Mouse (Mus musculus) cerebellum, postnatal 25 days (tissue): ENCODE results near the gene Raly.

Experiments used
- DNase-seq, 2 experiments: peaks; one replicate each; pipeline ENCODE4 v3.0.0; 2021; ENCODE audit warnings: mixed read lengths in 2 of 2

The Raly gene

DNA sequence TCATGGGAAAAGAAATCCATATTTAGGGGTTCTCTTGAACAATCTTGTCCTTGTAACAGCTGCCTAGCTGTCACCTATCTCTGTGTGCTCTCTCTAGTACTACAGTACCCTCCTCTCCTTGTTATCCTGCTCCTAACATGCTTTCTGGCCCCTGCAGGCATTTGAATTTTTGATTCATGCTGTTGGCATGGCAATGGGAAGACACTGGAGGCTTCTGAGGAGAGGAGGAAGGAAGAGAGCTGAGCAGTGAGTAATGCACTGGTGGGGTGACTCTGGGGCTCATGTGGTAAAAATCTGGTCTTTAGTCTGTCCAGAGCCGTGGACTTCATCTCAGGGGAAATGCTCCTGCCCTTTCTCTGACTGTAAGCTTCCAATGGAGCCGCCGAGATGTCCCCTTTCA lies 5.6 kb upstream of the Raly start:
- DNase-seq = no peak

DNA sequence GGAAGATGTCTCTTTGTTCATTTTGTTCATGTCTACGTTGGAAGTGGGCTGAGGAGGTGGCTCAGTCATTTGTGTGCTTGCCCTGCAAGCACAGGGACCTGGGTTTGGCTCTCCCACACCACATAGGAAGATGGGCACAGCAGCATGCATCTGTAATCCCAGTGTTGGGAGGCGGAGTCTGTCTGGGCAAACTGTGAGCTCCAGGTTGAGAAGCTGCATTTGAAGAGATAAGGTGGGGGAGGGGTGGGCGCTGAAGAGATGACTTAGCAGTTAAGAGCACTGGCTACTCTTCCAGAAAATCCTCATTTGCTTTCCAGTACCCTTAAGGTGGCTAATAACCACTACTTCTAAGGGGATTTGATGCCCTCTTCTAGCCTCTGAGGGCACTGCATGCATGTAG lies 4.7 kb upstream of the Raly start:
- no peak for DNase-seq

DNA sequence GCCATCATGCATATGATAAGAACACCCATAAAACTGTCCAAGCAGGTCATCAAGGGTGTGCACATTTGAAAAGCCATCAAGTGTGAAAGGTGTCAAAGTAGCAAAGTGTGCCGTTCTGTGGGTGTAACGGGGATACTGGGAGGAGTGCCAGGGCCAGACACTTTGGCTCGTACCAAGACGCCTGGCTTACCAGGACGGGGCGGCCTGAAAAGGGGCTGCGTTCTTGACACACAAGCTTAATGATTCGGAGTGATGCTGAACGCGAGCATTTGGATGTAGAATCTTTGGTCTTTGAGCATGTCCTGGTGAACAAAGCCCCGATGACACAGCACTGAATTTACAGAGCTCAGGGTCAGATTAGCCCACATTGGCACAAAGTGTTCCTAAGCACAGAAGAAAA lies 4.1 kb upstream of the Raly start:
- DNase-seq = no peak

DNA sequence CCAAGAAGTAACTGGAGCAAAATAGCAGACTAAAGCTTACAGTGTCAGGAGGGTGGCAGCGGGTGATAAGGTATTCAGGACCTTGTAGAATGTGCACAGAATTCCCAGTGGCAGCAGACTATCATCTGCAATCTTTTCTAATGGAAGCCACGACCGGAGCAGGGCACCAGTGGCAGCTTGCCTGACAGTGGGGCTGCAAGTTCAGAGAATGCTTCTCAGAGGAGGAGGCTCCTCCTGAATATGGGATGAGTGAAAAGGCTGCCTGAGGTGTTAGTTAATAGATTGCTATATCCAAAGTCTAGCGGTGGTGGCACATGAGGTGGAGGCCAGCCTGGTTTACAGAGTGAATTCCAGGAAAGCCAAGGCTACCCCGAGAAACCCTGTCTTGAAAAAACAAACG lies 1.5 kb upstream of the Raly start:
- no peak for DNase-seq

DNA sequence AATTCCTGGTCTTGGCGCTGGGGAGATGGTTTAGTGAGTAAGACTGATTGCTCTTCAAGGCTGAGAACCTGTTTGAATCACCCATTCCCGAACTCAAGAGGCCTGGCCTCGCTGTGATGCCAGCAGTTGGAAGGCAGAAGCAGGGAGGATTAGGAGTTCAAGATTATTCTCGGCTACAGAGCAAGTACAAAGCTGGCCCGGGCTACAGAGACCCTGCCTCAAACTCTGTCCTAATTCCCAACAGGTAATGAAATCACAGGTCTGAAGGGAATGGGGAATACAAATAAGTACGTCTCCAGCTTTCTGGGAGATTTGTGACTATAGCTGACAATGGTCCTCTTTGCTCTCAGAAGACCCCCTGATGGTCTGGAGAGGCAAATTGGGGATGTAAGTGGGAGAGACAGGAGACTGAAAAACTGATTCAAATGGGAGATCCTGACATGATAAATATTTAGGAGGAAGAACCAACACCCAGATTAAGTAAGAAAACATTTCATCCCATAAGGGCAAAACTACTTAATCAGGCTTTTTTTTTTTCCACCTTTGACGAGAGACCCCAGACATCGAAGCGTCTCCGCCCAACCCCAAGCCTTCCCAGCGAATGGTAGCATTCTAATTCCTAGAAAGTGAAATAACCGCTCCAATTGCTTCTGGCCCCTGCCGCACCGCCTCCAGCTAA lies 780 bp upstream of the Raly start:
- DNase-seq = peak in 1 of 2 experiments; percentile 20

DNA sequence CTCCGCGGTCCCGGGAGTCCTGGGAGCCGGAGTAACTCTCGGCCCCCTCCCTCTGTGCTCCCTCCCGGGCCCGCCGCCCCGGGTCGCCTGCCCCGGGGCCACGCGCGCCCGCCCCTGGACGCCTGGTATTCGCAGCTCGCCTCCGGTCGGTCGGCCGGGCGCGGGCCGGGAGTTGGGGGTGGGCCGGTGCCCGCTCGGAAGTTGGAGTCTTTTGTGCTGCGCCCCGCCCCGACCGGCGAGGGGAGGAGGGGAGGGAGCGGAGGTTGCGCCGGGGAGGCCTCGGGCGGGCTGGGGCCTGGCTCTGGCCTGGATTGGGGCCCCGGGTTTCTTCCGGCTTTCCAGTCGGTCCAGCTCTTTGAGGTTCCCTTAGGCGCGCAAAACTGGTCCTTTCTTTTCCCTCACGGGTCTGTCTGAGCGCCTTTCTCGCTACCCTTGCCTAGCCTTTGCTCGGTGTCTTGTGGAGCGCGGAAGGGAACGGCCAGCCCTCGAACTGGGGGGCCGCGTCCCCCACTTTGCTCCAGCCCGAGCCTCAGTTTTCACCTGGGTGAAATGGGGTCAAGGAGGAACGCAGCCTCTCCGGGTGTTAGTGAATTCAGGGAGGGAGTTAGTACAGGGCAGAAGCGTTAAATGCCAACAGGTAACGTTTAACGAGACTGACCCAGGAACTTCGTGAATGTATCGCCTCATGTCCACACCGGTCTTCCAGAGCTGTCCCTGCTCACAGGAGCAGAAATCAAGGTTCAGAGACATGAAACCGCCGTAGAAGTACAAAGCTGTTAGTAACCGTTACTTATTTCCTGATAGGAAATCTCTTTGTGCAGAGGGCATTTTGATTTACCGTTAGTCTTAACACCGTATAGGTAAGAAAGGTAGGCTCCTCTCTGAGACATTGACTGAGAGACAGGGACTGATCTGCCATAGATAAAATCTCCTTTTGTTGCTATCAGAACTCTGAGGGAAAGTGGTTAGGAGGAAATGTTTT lies 1.1 kb downstream of the Raly start:
- peak; percentile 73 to 82 for DNase-seq

DNA sequence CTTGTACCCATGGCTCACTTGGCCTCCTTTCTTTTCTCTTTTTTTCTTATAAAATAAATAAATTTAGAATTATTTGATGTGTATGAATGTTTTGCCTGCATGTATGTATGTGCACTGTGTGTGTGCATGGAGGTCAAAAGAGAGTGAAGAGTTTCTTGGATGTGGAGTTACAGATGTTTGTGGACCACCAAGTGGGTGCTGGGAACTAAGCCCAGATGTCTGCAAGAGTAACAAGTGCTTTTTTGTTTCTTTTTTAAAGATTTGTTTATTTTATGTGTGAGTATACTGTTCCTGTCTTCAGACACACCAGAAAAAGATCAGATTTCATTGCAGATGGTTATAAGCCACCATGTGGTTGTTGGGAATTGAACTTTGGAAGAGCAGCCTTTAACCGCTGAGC lies 12.5 kb downstream of the Raly start:
- DNase-seq = no peak

DNA sequence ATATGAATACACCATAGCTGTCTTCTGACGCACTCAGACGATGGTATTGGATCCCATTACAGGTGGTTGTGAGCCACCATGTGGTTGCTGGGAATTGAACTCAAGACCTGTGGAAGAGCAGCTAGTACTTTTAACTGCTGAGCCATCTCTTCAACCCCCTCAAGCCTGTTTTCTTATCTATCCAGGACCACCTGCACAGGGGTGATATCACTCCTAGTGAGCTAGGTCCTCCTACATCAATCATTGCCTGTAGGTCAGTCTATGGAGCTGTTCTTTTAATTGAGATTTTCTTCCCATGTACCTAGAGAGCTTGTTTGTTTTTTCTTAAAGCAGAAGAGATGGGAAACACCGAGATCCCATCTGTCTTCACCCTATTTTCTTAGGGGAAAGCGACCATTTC lies 12.9 kb downstream of the Raly start:
- DNase-seq = no peak

DNA sequence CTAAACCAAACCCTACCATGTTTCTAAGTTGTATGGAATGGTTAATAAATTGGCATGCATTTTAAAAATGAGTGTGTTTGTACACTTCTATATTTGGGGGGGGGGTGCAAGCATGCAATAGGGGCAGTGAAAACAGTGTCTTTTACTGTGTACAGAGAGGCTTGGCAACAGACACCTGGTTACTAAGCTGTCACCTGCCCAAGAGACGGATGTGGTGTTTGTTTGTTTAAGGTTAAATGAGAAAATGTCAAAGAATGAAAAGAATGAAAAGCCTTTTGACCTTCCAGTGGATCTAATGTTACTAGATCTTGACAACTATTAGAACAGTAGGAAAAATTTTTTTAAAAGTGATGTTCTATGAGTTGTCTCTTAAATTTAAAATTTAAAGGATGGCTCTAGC lies 16.8 kb downstream of the Raly start:
- DNase-seq = no peak

DNA sequence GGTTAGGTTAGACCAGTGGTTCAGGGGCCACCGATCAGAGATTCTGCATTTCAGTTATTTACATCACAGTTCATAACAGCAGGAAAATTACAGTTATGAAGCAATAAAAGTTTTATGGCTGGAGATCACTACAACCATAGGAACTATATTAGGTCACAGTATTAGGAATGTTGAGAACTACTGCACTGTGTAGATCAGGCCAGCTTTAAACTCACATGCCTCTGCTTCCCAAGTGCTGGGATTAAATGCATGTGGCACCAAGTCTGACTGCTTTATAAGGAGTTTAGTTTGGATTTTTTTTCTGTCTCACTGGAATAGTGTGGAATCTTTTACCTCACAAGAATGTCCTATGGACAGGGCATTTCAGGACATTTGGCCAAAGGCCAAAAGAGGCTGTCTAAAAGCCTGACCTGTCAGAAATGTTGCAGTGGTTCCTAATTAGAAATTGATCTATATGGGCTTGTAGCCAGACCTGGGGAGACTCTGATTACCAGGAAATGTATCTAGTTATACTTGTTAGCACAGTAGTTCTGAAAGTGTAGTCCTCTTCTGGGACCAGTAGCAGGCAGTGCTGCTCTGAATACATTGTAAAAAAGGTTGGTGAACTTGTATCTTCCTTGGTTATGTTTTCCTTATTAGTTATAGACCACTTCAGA lies 18.3 kb downstream of the Raly start:
- peak in 1 of 2 experiments; percentile 49 for DNase-seq

DNA sequence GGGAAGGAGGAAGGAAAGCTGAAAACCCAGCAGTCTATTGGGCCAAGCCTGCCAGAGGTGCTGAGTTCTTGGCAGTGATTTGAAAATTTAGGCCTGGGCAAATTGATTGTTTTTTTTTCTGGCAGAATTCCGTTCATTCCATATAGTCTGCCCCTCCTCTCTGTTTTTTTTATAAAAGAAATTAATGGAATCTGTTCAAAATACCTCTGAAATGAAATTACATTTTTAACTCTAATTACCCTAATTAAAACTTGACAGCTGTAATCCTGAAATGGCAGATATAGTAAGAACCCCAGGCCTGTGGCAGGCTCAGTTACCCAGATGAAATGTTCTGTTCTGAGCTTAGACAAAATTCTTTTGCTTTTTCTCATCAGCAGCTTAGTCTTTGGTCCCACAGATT lies 19.9 kb downstream of the Raly start:
- DNase-seq = no peak

DNA sequence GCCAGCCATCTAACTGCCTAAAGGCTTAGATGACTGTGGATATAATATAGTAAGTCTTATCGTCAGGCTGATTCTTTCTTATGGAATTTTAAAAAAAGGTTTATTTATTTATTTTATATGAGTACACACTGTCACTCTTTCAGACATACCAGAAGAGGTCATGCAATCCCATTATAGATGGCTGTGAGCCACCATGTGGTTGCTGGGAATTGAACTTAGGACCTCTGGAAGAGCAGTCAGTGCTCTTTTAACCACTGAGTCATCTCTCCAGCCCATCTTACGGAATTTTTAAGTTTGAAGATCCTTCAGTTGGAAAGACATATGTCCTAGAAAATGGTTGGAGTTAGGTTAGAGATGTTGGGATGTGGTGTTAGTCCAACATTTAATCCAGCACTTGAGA lies 22.5 kb downstream of the Raly start:
- DNase-seq = no peak

DNA sequence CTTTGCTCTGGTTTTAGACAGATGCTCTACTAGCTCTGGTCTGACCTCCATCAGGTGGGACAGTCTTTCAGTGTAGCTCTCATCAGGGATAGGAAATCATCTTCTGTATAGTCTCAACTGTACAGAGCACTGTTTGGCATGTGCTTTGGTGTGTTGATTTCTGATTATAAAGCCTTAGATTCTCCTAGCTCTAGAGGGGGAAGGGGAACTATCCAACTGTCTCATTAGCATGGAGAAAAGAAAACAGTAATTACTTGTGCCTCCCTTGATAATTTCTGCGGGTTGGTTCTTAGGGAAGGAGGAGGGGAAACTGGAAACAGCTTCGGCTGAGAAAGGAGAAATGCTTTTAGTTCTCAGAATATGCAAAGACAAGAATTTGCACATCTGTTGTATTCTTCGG lies 26.2 kb downstream of the Raly start:
- no peak for DNase-seq

DNA sequence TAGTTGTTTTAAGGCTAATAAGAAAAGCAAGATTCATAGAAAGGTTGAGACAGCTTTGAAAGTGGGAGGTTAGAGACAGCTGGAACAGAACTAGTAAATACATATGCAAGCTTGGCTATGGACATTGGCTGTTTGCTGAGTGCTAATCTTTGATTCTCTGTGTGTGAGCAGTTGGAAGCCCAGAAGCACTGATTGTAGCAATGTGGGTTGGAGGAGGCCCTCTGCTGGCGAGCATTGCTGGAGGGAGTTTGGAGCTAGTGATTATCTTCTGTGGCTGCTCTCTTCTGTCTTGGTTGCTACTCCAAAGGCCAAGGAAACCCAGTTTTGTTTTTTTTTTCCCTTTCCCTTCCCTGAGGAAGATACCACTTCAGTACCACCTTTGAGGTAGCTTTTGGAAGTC lies 26.9 kb downstream of the Raly start:
- peak; percentile 64 to 74 for DNase-seq

DNA sequence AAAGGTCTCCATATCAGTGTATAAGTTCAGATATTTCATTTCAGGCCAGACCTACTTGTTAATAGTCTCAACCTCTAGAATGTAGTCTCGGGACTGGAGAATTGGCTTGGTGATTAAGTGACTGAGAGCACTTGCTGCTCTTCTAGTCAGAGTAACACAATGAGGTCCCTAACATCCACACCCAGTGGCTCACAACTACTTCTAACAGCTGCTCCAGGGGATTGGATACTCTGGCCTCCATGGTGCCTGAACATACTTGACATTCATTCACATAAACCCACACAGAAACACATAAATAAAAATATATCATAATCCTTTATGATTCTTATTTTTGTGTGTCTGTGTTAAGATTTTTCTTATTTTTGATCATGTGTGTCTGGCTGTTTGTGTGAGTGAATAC lies 27.7 kb downstream of the Raly start:
- no peak for DNase-seq

DNA sequence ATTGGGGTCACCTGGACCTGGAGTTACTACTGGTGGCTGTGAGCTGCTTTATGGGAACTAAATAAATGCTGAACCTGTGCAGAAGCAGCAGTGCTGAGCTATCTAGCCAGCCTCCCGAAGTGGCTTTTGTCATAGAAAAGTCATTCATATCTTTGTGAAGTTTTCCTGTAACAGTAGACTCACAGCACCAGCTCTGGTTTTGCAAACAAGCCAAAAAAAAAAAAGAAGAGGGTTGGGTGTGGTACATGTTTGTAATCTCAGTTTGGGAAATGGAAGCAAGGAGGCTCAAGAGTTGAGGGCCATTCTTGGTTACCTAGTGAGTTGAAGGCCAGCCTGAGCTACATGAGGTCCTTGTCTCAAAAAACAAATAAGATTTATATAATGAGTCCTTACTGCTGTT lies 29.4 kb downstream of the Raly start:
- DNase-seq = no peak

DNA sequence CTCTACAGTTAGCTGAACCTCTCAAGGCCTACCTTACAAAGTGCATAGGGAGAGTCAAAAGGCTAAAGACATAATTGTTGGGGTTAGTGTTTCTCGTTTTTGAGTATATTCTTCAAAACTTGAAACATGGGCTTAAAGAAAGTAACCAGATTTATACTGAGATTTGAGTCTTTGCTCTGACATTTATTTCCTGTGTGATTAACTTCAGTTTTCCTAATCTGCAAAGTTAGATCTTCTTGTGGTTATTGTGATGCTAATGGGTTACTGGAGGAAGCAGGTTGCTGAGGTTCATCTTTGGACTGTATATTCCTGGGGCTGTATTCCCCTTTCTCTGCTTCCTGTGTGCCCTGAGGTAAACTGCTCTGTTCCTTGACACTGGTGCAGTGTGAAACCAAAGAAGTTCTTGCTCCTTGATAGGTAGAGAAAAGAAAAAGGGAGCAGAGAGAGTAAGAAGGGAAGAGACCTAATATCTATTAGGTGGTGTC lies 35.2 kb downstream of the Raly start:
- DNase-seq = no peak

DNA sequence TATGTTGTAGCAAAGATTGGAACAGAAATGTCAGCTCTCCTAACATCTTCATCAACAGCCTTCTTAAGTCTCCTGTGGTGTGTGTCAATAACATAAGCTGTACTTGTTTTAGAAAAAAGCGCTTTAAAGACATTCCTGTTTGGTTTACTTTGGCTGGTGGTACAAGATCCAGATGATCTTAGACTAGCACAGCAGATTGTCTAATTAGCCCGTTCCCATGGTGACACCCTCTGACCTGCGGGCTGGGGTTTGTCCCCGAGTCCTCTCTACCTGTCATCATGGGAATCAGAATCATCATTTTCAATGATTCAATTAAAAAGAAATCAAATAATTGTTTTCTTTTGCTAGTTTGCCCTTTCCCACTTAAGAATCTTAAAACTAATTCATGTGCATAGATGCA lies 36.6 kb downstream of the Raly start:
- no peak for DNase-seq

DNA sequence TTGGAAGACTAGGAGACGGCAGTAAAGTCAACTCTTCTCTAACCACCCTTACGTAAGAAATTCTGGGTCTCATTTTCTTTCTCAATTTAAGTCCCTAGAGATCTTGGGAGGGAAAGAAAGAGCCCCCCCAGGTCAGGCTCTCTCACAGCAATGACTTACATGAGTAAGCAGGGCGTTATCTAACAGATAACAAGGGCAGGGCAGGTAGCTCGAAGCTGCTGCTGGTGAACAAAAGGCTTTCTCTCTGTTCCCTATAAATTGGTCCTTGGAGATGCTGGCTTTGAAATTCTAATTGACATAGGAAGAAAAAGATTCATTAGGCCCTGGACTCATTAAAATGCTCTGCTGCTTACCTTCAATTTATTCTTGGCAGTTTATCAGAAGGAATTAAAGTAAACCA lies 41.6 kb downstream of the Raly start:
- DNase-seq = no peak

DNA sequence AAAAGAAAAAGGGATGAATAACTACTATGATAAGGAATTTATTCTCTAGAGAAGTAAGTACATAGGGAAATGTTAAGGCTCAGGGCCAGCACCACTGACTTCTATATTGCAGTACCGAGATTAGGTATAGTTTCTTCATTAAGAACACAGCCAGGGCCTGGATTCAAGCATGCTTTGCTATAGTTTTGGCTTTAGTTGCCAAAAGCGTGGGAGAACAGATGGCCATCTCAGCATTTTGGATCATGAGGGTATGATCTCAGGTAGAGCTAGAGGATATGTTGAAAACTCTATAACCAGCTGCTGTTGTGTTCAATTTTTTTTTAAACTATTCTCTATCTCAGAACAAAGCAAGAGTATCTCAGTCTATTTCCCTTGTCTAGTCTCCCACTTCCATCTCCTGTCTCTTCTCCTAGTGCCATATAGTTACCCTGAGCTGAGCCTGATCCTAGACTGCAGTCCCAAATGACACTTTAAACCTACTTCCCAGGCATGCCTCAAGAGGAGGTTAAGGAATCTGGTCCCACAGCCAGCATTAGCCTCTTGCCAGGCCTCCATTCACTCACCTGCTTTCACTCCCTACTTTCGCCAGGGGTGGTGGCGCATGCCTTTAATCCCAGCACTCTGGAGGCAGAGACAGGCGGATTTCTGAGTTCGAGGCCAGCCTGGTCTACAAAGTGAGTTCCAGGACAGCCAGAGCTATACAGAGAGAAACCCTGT lies 43.4 kb downstream of the Raly start:
- peak; percentile 59 to 72 for DNase-seq

DNA sequence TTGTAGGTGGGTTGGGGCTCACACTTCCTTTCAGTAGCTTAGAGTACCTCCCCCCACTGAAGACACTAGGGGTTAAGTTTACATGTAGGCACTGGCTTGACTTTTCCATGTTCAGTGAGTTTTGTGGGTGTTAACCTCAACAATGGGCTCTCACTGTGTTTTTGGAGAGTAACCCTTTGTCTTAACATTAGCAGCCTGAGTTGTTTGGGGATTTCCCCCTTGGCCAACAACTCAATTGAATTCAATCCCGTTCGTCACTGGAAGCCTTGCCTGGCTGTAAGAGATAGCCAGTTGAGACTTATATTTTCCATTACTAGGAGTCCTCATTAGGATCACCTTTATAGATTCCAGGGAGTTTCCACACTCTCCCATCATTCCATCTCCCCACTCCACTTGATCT lies 45.6 kb downstream of the Raly start:
- DNase-seq = no peak

DNA sequence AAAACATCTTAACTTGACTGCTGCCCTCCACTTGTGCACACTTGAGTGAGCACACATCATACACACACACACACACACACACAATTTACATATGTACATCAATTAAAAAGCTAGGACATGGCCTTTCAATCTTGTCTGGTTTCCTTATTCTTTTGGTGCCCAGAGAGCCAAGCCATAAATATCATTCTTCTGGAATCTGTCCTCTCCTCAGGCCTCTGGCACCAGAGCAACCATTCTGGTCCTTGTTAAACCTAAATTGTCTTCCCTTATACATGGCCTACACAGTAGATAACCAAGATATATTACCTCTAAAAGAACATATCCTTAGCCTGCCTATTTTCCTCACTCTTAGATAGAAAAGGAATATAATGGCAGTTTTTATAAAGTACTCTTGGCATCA lies 57.2 kb downstream of the Raly start:
- peak; percentile 37 to 54 for DNase-seq

DNA sequence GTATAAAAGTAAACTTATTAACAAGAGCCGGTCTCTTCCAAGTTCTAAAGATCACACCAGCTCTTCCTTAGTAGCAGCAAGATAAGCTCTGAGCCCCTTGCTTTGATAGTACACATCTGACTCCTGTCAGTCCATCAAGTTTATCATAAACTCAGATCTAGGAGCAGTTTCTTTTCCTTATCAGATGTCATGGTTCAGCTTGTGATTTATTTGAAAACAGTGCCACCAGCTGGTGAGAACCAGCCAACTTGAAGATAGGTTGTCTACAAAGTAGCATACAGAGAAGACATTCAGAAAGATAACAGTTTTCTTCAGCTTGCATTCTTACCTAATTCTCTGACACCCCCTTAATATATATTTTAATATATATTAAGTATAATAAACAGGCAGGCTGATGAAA lies 64.5 kb downstream of the Raly start:
- DNase-seq = peak; percentile 68 to 85
